Mouse (Mus musculus) right cerebral cortex, adult 2 months (tissue): ENCODE results near the gene Hydin.
A peak's percentile ranks its signal among the peaks of the same experiment; 100 is the strongest.
"Not testable (repeated sequence)": the region's sequence is repeated elsewhere in the genome, so short reads cannot be mapped to it uniquely, and the experiment has no call there.

Experiments used
- DNase-seq, 2 experiments: peaks; one replicate each; pipeline ENCODE4 v3.0.0; 2021 to 2022; ENCODE audit warnings: low spot score in 2 of 2

Gene Hydin

GRCm38 (mm10) chr8:110333376-110333775 lies 66.6 kb downstream of the Hydin start:
- no peak for DNase-seq

- no peak for DNase-seq
Measured at GRCm38 (mm10) chr8:110339447-110339846, 72.7 kb downstream of the Hydin start.

- DNase-seq, result no peak
Measured at GRCm38 (mm10) chr8:110340090-110340703, 73.4 kb downstream of the Hydin start.

DNA sequence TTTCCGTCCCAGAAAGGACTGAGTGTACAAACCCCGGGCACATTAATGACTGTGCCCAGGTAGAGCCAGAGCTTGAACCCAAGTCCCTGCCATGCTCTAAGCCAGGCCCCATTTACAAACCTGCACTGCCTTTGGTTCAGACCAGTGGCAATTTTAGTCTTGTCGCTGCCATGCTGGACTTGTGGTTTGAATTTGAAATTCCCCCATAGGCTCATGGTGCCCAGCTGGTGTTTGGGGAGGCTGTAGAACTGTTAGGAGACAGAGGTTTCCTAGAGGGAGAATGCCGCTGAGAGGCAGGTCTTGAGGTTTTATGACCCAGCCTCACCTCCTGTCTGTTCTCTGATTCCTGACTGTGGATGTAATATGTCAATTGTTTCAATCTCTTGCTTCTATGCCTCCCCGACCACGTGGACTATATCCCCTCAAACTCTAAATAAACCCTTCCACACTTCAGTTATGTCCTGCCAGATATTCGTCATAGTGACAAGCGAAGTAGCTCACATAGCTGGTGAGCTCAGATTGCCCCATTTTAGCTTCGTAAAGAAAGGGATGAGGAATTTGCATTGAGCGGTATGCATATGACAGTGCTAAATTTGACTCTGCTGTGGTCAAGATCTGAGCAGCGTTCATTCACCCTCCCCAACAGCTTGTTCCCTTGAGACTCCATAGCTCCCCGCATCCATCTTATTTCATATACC lies 79.1 kb downstream of the Hydin start:
- DNase-seq, result no peak

DNA sequence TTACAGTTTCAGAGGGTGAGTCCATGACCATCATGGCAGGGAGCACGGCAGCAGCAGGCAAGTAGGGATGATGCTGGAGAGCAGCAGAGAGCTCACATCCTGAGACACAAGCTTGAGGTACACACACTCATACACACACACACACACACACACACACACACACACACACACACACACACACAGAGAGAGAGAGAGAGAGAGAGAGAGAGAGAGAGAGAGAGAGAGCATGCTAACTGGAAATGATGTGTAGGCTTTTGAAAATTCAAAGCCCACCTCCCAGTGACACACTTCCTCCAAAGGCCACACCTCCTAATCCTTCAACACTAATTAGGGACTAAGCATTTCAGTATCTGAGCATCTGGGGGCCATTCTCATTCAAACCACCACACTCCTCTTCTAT lies 80.1 kb downstream of the Hydin start:
- DNase-seq, result no peak

GRCm38 (mm10) chr8:110350725-110351124 lies 83.9 kb downstream of the Hydin start:
- no peak for DNase-seq

- no peak for DNase-seq
Measured at GRCm38 (mm10) chr8:110351909-110352308, 85.1 kb downstream of the Hydin start.

DNA sequence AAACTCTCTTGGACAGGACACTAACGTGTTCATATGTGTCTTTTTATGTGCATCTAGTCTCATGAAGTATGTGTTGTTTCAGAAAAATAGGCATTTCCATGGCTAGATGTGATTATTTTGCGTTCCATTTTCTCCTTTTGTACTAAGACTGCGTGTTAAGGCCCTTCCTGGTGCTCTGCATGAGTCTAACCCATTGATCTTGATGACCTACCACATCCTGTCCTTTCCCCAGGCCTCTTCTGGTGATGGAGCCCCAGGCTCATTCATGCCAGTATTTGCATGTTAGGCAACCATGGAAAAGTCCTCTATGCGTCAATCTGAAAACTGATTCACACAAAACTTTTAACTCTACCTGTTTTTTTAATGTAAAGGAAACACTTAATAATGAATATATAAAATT lies 96.2 kb downstream of the Hydin start:
- no peak for DNase-seq

GRCm38 (mm10) chr8:110372836-110373235 lies 106.1 kb downstream of the Hydin start:
- peak in 1 of 2 experiments; percentile 5 for DNase-seq

DNA sequence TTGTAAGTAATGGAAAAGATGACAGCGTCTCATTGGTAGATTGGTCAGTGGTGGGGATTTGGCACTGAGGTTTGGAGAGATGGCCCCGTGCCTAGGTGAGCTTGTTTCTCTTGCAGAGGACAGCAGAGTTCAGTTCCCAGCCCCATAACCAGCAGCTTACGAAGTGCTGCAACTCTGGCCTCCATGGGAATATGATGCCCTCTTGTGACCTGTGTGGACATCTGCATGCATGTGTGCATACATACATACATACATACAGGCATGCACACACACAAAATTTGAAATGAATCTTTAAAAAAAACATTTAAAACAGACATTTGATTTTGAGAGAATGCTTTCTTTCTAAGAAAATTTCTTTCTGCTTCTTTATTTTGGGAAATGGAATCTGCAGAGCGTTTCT lies 106.9 kb downstream of the Hydin start:
- DNase-seq, result no peak

GRCm38 (mm10) chr8:110382751-110383150 lies 116.0 kb downstream of the Hydin start:
- no peak for DNase-seq

GRCm38 (mm10) chr8:110384632-110385031 lies 117.9 kb downstream of the Hydin start:
- not testable (repeated sequence) for DNase-seq

DNA sequence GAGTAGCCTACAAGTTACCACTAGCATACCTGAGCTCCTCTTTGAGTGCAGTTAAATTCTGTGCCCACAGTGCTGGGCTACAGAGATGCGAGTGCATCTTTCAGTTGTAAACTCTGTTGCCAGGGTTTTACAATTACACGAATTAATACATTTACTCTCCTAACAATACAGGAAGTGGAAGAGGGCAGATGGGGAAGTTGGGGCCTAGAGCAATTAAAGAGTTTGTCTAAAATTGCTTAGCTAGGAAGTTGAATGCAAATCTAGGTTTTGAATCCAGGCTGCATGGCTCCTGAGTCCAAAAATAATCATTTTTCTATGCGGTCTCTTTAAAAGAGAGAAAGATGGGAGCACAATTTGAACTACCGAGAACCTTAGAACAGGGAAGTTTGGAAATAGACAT lies 128.9 kb downstream of the Hydin start:
- no peak for DNase-seq

GRCm38 (mm10) chr8:110400536-110400935 lies 133.8 kb downstream of the Hydin start:
- DNase-seq, result no peak

GRCm38 (mm10) chr8:110402311-110402710 lies 135.5 kb downstream of the Hydin start:
- no peak for DNase-seq

GRCm38 (mm10) chr8:110404516-110404915 lies 137.7 kb downstream of the Hydin start:
- no peak for DNase-seq

- no peak for DNase-seq
Measured at GRCm38 (mm10) chr8:110415121-110415520, 148.3 kb downstream of the Hydin start.

DNA sequence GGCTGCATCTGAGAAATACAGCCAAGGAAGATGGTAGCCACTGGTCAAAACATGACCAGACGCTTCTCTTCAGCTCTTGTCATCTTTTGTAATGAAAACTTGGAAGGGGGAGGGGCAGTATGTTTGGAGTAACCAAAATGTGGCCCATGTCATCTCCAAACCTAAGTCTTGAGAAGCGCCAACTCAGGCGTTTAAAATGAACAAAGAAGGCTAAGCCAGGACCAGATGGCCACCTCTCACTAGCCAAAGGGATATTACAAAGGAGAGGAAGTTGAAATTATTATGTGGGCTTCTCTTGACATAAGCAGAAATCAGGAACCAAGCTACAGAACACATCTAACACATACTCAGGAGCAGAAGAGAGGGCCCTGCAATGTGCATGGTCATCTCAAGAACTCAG lies 150.2 kb downstream of the Hydin start:
- DNase-seq, result no peak

GRCm38 (mm10) chr8:110417801-110418200 lies 151.0 kb downstream of the Hydin start:
- no peak for DNase-seq

DNA sequence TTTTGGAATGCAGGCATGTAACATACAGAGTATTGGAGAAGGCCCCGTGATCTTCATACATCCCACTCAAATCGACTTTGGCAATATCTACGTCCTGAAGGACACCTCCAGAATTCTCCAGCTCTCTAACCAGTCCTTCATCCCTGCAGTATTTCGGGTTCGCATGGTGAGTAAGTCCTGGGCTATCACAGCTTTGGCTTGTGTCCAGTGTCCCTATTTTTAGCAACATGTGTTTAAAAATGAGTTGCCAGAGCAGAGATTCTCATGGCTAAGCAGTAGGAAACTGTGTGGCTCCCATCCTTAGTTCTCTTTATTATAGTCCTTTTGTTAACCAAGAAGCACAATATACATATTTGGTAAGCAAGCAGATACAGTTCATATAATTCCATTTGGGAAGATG lies 152.9 kb downstream of the Hydin start:
- peak; percentile 7 to 13 for DNase-seq

DNA sequence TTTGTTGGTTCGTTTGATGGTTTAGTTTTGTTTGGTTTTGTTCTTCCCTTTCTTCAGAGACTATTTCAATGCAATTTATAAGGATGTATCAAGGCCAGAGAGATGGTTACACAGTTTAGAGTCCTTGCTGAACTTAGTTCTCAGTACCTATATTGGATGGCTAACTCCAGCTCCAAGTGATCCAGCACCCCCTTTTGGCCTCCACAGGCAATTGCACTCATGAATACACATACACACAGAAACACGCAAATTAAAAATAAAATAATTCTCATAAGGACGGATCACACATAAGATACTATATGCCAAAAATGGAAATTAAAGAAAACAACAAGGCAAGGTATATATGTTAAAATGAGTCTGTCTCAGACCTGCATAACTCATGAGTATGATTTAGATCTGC lies 153.4 kb downstream of the Hydin start:
- DNase-seq, result no peak

DNA sequence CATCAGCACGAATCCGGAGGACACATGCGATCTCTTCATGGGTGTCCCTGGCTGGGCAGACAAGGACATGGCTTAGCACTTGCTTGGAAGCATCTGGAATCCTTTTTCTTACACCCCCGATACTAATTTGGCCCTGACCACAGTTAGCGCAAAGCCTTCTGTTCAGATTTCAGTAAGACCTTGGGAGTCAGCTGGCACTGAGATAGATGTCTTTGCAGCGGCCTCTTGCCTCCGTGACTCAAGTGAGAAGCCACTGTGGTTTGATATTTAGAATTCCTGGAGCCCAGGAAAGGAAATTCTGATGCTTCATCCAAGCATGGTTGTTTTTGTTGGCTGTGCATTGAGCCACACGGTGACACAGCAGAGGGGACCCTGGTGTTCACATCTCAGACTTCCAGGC lies 157.4 kb downstream of the Hydin start:
- no peak for DNase-seq

DNA sequence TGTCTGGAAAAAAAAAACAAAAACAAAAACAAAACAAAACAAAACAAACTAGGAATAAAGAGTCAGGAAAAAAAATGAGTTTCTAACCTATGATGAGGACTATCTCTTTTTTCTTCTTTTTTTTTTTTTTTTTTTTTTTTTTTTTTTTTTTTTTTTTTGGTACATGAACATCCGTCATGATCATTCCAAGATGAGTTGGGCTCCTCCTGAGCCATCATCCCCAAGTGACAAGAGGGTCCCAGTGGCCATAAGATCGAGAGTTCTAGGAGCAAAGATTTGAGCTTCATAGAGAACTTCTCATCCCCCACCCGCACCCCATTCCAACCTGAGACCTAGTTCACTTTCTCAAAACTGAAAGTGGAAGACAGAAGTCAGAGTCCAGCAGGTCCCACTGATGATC lies 164.6 kb downstream of the Hydin start:
- DNase-seq, result no peak

- no peak for DNase-seq
Measured at GRCm38 (mm10) chr8:110440528-110440927, 173.8 kb downstream of the Hydin start.
